Mouse (Mus musculus): ENCODE results near the gene Bdh2.

The Bdh2 gene

GRCm38 (mm10) chr3:135280669-135281415, at the start of gene Bdh2:
TSS of gene Bdh2 (plus strand) at chr3:135281221.
- peak; percentile 76 for DNase-seq (ENCODE audit: low read depth, low spot score)

DNA sequence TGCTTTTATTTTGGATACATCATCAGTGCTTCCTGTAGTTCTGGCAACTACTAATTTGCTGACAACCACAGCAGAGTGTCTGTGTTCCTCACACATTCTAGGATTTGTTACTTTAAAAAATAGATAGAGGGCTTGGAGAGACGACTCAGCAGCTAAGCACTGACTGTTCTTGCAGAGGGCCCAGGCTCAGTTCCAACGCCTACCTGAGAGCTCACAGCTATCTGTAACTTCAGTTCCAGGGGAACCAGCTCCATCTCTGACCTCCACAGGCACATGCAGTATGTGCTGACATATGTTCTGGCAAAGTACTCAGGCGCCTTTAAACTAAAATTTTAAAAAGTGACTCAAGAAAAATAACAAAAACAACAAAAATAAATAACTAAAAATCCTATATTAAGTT, 49.0 kb upstream of the Bdh2 start:
- no peak for DNase-seq (ENCODE audit: low read depth, low spot score)

- DNase-seq (ENCODE audit: low read depth, low spot score), result no peak
Measured at GRCm38 (mm10) chr3:135232462-135232861, 48.6 kb upstream of the Bdh2 start.

DNA sequence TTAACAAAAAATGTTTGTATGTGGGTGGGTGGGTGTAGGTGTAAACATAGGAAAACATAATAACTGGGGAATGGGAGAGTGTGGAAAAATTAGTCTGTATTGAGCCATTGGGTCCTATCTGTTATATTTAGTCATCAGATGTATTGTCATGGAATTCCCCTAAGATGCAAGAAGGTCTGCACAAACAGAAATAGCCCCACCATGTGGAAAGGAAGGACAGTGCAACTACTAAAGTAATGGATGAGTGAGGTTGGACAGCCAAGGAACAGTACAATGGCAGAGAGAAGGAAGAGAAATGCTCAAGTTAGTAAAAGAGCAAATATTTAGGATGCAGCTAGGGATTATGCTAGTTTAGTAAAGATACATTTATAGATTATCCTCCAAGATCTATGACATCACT, 35.3 kb upstream of the Bdh2 start:
- DNase-seq (ENCODE audit: low read depth, low spot score), result no peak

DNA sequence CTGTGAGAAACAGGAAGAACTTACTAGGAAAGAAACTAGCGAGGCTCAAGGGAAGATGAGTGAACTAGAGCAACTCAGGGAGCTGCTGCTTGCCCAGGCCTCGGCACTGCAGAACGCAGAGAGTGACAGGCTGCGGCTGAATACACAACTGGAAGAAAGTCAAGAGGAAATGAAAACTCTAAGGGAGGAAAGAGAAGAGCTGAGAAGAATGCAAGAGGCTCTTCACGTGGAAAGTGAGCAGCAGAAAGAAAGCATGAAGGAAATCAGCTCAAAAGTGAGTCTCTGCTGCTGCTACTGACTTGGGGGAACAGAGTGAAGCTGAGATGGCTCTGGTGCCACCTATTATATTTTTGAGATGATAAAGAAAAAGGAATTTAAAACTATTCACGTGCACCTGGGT, 34.2 kb upstream of the Bdh2 start:
- no peak for DNase-seq (ENCODE audit: low read depth, low spot score)

GRCm38 (mm10) chr3:135249104-135249503, 31.9 kb upstream of the Bdh2 start:
- no peak for DNase-seq (ENCODE audit: low read depth, low spot score)

DNA sequence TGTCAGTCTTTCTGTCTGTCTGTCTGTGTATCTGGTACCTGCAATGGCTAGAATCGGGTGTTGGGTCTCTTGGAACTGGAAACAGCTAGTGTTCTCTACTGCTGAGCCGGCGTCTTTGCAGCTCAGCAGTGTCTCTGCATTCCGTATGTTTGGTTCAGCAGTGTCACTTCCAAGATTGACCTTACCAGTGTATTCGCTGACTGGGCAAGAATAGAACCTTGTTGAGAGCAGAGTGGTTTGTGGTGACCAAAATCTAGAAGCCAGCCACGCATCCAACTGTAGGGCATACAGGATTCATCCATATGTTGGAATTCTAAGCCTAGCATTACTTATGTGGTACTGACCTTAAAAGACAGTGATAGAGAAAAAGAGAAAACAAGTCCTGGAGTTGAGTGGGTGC, 29.2 kb upstream of the Bdh2 start:
- no peak for DNase-seq (ENCODE audit: low read depth, low spot score)

DNA sequence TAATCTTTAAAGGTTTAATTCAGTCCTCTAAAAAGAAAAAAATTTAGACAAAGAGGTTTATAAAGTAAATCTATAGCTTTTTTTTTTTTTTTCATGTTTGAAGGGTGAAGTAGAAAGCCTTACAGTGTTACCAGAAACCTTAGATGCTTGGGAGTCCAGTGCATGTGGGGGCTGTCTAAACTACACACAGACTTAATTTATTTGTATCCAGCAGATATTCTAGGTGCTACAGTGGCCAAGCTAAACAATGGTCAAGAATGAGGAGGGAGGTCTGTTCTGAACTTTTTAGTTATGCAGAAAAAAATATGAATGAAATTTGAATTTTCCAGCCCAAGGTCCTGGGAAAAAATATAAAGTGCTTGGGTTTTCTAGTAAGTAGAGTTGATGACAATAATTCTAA, 26.2 kb upstream of the Bdh2 start:
- no peak for DNase-seq (ENCODE audit: low read depth, low spot score)

DNA sequence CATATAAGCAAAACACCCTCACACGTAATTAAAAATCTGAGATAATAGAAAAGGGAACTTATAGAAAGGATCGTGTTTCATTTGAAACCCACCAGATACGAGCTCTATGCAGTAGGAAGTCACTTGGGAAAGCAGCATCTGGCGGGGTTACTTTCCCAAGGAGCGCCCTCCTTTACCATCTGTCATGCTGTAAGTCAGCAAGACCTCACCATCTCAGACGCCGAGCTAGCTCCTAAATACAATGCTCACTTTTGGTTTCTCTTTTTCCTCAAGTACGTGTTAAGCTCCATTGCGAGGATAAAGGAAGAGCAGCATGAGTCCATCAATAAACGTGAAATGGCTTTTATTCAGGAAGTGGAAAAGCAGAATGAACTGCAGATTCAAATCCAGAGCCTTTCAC, 22.1 kb upstream of the Bdh2 start:
- DNase-seq (ENCODE audit: low read depth, low spot score), result no peak

GRCm38 (mm10) chr3:135260233-135260632, 20.8 kb upstream of the Bdh2 start:
- no peak for DNase-seq (ENCODE audit: low read depth, low spot score)

DNA sequence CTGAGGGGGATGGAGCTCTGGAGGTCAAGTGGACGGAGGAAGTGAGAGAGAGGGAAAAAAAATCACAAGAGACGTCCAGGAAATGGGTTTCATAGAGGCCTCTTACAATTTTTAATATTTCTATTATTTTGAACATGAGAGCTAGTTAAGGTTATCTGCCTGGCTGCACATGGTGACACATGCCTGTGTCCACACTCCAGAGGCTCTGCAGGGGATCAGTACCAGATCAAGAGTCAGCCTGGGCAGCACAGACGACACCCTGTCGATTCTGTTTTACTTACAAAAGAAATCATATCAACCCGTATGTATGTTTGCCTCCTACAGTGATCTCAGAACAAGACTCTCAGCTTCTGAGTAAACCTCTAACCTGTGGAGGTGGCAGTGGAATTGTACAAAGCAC, 12.4 kb upstream of the Bdh2 start:
- DNase-seq (ENCODE audit: low read depth, low spot score), result no peak

DNA sequence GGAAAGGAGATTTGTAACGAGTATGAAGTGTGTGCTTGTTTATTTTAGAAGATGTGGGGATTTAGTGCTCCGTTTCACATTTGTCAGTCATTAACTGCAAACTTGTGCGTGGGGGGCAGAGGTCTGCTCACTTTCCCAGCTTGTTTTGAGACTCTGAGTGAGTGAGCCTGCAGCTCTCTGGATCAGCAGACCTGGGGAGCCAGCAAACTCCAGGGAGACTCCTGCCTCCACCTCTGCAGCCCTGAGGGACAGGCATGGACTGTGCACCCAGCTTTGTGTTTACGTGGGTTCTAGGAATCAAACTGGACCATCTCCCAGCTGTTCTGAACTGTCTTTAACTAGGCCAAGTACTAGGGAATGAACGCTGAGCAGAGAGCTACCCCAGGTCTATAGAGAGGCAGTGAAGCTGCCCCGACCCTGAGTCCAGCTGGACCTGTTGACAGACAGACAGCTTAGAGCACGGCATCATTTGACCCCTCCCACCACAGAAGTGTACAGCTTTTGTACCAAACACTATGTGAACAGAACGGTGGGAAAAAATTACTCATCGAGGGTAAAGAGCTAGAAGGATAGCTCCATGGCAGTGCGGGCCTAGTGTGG, 11.5 kb upstream of the Bdh2 start:
- DNase-seq (ENCODE audit: low read depth, low spot score), result no peak

GRCm38 (mm10) chr3:135272627-135273026, 8.4 kb upstream of the Bdh2 start:
- DNase-seq (ENCODE audit: low read depth, low spot score), result no peak

- no peak for DNase-seq (ENCODE audit: low read depth, low spot score)
Measured at GRCm38 (mm10) chr3:135273047-135273446, 8.0 kb upstream of the Bdh2 start.

DNA sequence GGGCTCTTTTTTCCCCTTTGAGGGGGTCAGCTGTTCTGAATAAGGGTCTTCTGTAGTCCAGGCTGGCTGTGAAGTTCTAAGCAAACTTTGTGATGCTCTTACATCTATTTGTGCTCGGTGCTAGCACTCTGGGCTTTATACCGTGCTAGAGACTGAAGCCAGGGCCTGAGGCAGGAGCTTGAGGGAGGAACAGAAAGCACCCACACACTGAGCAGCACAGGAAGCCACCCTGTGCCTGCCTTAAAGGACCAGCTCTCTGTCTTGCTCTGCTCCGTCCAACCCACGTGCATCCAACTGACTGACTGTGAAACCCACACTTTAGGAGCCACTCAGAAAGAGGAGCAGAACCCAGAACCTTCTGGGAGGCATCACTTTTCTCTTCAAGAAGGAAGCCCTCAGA, 861 bp upstream of the Bdh2 start:
- DNase-seq (ENCODE audit: low read depth, low spot score), result no peak

DNA sequence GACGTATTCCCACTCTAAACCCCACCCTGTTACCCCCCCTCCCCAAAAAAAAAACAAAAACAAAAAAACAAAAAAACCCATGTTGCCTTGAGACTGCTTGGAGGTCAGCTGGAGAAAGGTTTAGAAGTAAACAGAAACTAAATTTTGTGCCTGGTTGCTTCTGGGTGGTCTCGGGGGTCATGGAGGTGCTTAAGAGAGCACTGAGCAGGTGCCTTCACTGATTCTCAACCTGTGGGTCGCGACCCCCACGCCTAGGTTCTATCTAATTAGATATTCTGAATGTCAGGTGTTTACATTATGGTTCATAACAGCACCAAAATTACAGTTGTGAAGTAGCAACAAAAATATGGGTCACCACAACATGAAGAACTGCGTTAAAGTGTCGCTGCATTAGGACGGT, 680 bp downstream of the Bdh2 start:
- no peak for DNase-seq (ENCODE audit: low read depth, low spot score)

DNA sequence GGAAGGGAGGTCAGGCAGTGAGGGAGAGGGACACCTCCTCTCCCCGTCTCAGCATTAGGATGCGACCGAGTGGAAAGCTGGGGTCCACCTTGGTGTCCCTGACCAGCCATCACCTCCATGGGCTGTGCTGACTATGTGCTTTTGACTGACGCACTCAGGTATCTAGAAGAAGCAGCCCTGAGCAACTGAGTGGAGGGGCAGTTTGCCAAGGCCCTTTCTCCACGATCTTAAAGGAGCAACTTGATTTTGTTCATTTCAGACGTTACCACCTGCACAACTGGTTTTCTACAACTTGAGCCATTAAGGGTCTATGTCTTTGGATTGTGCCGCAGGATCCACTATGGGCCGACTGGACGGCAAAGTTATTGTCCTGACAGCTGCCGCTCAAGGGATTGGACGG, 4.2 kb downstream of the Bdh2 start:
- DNase-seq (ENCODE audit: low read depth, low spot score), result no peak

- DNase-seq (ENCODE audit: low read depth, low spot score), result no peak
Measured at GRCm38 (mm10) chr3:135285807-135286206, 4.8 kb downstream of the Bdh2 start.

DNA sequence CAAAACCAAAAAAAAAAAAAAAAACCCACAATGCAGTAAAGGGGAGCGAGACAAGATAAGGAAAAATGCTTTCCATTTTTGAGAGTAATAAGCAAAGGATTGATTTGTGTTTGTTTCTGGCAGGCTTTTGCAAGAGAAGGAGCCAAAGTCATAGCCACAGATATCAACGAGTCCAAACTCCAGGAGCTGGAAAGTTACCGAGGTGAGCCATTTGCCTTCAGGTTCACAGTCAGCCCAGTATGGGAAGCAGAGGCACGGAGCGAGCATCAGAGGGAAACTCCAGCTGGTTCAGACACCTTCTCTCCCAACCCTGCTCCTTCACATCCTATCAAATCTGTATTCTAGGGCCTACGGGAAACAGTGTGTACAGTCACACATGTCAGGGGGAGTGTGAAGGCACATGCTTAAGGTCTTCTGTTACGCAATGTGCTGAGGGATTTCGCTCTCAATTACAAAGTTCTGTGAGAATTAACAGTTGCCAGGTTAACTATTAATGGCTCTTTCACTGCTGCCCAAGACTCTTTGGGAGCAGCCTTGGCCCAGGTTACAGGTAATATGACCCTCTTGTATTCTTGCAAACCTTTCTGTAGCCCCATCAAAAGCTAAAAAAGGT, 7.2 kb downstream of the Bdh2 start:
- no peak for DNase-seq (ENCODE audit: low read depth, low spot score)

DNA sequence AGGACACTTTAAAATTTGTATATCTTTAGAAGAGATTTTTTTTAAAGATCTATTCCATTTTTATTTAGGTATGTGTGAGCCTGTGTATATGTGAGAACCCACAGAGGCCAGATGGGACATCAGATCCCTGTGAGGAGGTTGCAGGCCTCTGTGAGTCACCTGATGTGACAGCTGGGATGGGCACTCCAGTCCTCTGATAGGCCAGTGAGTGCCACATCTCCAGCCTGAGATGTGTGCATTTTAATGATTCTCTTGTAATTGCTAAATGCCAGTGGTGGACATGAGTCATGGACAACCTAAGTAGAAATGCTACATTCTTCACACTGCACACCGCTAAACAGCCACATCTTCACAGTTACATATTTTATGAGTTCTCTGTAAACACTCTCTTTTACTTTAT, 8.1 kb downstream of the Bdh2 start:
- DNase-seq (ENCODE audit: low read depth, low spot score), result no peak

DNA sequence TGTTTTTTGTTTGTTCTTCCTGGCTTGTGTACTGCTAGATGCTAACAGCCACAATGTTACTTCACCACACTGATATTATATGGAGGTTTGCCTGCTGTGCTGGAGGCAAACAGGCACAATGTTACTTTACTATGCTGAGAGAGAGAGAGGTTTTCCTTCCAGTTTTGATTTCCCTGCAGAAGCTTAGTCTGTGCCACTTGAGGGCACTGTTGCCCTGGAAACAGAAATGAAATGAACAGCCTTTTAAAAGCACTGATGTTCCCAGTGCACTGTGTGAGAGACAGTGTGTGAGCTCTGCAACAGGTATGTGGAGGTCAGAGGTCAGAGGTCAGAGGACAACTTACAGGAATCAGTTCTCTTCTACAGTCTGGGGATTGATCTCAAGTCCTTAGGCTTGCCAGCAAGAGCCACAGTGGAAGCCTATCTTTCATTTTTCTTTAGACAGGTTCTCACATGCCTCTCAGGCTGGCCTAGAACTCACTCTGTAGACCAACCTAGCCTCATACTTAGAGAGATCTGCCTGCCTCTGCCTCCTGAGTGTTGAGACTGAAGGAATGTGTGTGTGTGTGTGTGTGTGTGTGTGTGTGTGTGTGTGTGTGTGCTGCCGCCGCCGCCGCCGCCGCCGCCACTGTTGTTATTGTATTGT, 9.4 kb downstream of the Bdh2 start:
- peak; percentile 65 for DNase-seq (ENCODE audit: low read depth, low spot score)

DNA sequence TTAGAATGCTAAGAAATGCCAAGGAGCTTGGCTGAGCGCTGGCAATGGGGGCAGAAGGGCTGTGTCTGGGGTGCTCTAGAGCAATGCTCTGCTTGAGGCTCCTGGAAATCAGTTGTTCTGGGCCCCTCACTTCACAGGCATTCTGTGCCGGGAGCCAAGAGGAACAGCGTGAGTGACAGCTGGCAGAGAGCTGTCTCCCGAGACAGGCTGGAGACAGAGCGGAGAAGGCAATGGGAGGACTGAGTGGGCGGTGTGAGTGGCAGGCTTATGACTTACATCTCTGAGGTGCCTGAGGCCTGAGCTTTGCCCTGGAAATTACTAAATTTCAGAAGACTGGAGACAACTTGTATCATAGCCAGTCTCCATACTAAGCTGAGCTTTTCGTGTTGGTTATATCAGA, 12.7 kb downstream of the Bdh2 start:
- DNase-seq (ENCODE audit: low read depth, low spot score), result no peak

DNA sequence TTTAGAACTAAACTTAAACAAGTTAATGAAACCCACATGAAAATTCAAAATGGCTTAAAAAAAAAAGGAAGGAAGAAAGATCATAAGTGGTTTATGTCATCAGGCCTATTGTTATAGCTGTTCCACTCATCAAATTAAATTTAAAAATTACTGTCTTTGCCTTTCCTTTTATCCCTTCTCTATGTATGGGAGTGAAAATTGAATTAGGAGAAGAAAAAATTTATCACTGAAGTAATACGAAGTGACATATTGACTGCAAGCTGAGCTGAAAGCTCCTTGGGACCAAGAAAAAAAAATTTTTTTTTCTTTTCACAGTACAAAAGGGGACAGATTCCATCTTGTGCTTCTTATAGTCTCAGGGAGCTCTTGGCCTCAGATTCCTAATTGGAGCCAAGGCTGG, 14.5 kb downstream of the Bdh2 start:
- DNase-seq (ENCODE audit: low read depth, low spot score), result no peak

Data from brain, embryonic 18.5 days (tissue).